Mouse (Mus musculus) intestine, embryonic 16.5 days (tissue): ENCODE data around the gene Pim3. TPM values are rescaled to one million over a fixed set of nuclear protein-coding genes. Genes with fewer than 3 reads are reported as not detected.

Experiments
- ATAC-seq: fragments of 200-750 bp; cut with Nextera tagmentation; 2 replicates; pipeline ENCODE4 v1.8.0; 2017; ENCODE audit warnings: moderate TSS enrichment, moderate library complexity
- H3K27ac ChIP-seq: fragments of 300-500 bp; sonication (generic); 2 replicates; pipeline ENCODE4 v1.5.1; 2014; ENCODE audit warnings: mild to moderate bottlenecking, low read length
- H3K27me3 ChIP-seq: fragments of 300-500 bp; sonication (generic); replicated peaks from 2 replicates; pipeline ENCODE4 v1.6.1; 2014; ENCODE audit warnings: low read length, control low read depth, mixed read lengths; ENCODE audit not compliant: control insufficient read depth, insufficient read depth
- H3K36me3 ChIP-seq: fragments of 300-500 bp; sonication (generic); 2 replicates; pipeline ENCODE4 v1.6.1; 2014; ENCODE audit warnings: low read length, control low read depth; ENCODE audit not compliant: control insufficient read depth, insufficient read depth
- H3K4me1 ChIP-seq: fragments of 300-500 bp; sonication (generic); 2 replicates; pipeline ENCODE4 v1.6.1; 2014; ENCODE audit warnings: low read length, control low read depth, mixed read lengths; ENCODE audit not compliant: control insufficient read depth, insufficient read depth
- H3K4me2 ChIP-seq: fragments of 300-500 bp; sonication (generic); 2 replicates; pipeline ENCODE4 v1.6.1; 2014; ENCODE audit warnings: low read depth, low read length, control low read depth
- H3K4me3 ChIP-seq: fragments of 300-500 bp; sonication (generic); 2 replicates; pipeline ENCODE4 v1.5.1; 2014; ENCODE audit warnings: mild to moderate bottlenecking, low read length
- H3K9ac ChIP-seq: fragments of 300-500 bp; sonication (generic); 2 replicates; pipeline ENCODE4 v1.6.1; 2014; ENCODE audit warnings: low read depth, low read length
- H3K9me3 ChIP-seq: fragments of 300-500 bp; sonication (generic); 2 replicates; pipeline ENCODE4 v1.6.1; 2016; ENCODE audit warnings: low read length, control low read depth; ENCODE audit not compliant: control insufficient read depth
- WGBS: fragments of 180-500 bp; shearing (Covaris S2); extraction: QIAGEN DNeasy Blood & Tissue Kit; methylation state at CpG from one replicate; pipeline ENCODE4 v1.1.7; 2014; 5-methylcytosine and 5-hydroxymethylcytosine counted together
- polyA plus RNA-seq: library from polyadenylated mRNA; unstranded; fragments of >200 nt; fragmentation: Nextera tagmentation; extraction: Ambion mirVana; gene quantifications from 2 replicates; pipeline ENCODE4 v1.2.1, GENCODE M21; 2015

Gene Pim3
- polyA plus RNA-seq, 1 experiment from 2014 or later = 46.3 TPM

GRCm38 (mm10) chr15:88870418-88871185 is 8.6 kb downstream of the Pim3 start:
- H3K27ac ChIP-seq = no peak overlapping the region
- no peak for ATAC-seq
- H3K4me2 ChIP-seq = no peak overlapping the region

GRCm38 (mm10) chr15:88874061-88874460 is 12.1 kb downstream of the Pim3 start:
- no peak overlapping the region for H3K4me3 ChIP-seq
- peaks cover 6% of the 10 kb centered on the region for H3K4me1 ChIP-seq
- H3K9me3 ChIP-seq = no peaks in the 10 kb centered on the region
- no peak overlapping the region for H3K27ac ChIP-seq
- H3K27me3 ChIP-seq = no peaks in the 10 kb centered on the region
- ATAC-seq = no peak
- no peak overlapping the region for H3K4me2 ChIP-seq
- WGBS = 91% methylated on average over 3 of the region's 3 CpGs
- no peak overlapping the region for H3K9ac ChIP-seq
- H3K36me3 ChIP-seq = no peaks in the 10 kb centered on the region

More at GRCm38 (mm10) chr15:88870418-88871185, 8.6 kb downstream of the Pim3 start:
- 71% methylated on average over 5 of the region's 5 CpGs for WGBS
- Histone ChIP-seq H3K9ac (0 out of 2 replicates have a peak overlapping the region, but pooled peaks have one; percentile 1), H3K27me3 (no peaks in the 10 kb centered on the region), H3K4me3 (no peak overlapping the region), H3K36me3 (no peaks in the 10 kb centered on the region), H3K4me1 (peaks cover 28% of the 10 kb centered on the region), H3K9me3 (no peaks in the 10 kb centered on the region)

- no peak overlapping the region for H3K27ac ChIP-seq
- H3K9ac ChIP-seq = no peak overlapping the region
- no peaks in the 10 kb centered on the region for H3K36me3 ChIP-seq
- peaks cover 6% of the 10 kb centered on the region for H3K4me1 ChIP-seq
- 82% methylated on average over 6 of the region's 6 CpGs for WGBS
- H3K27me3 ChIP-seq = no peaks in the 10 kb centered on the region
- H3K4me2 ChIP-seq = no peak overlapping the region
- no peaks in the 10 kb centered on the region for H3K9me3 ChIP-seq
- ATAC-seq = no peak
- no peak overlapping the region for H3K4me3 ChIP-seq
These were observed 12.5 kb downstream of the Pim3 start for GRCm38 (mm10) chr15:88874477-88874876.

GRCm38 (mm10) chr15:88875625-88876081 is 13.7 kb downstream of the Pim3 start:
- H3K36me3 ChIP-seq = no peaks in the 10 kb centered on the region

GRCm38 (mm10) chr15:88876155-88877020 is 14.4 kb downstream of the Pim3 start:
- H3K9me3 ChIP-seq = no peaks in the 10 kb centered on the region
- peaks cover 6% of the 10 kb centered on the region for H3K4me1 ChIP-seq
- no peak overlapping the region for H3K27ac ChIP-seq
- H3K4me3 ChIP-seq = no peak overlapping the region
- no peaks in the 10 kb centered on the region for H3K36me3 ChIP-seq
- WGBS = 12% methylated on average over 28 of the region's 28 CpGs
- H3K9ac ChIP-seq = peak overlapping the region; percentile 40; the same call in 1 of the 2 replicates
- no peaks in the 10 kb centered on the region for H3K27me3 ChIP-seq
- peak; percentile 71 for ATAC-seq
- peak overlapping the region; percentile 32; the same call in 1 of the 2 replicates for H3K4me2 ChIP-seq

More at GRCm38 (mm10) chr15:88875625-88876081, 13.7 kb downstream of the Pim3 start:
- ATAC-seq = peak; percentile 66
- 0 out of 2 replicates have a peak overlapping the region, but pooled peaks have one; percentile 1 for H3K9ac ChIP-seq
- peaks cover 6% of the 10 kb centered on the region for H3K4me1 ChIP-seq
- no peak overlapping the region for H3K4me3 ChIP-seq
- no peaks in the 10 kb centered on the region for H3K9me3 ChIP-seq
- 39% methylated on average over 10 of the region's 10 CpGs for WGBS
- H3K4me2 ChIP-seq = no peak overlapping the region
- H3K27ac ChIP-seq = no peak overlapping the region
- no peaks in the 10 kb centered on the region for H3K27me3 ChIP-seq

GRCm38 (mm10) chr15:88877021-88877400 is 15.0 kb downstream of the Pim3 start:
- no peak overlapping the region for H3K4me3 ChIP-seq
- no peak overlapping the region for H3K9ac ChIP-seq
- H3K9me3 ChIP-seq = no peaks in the 10 kb centered on the region
- no peak for ATAC-seq
- H3K27ac ChIP-seq = no peak overlapping the region
- H3K4me1 ChIP-seq = peaks cover 6% of the 10 kb centered on the region
- H3K36me3 ChIP-seq = no peaks in the 10 kb centered on the region
- WGBS = 84% methylated on average over 10 of the region's 10 CpGs
- no peak overlapping the region for H3K4me2 ChIP-seq
- no peaks in the 10 kb centered on the region for H3K27me3 ChIP-seq

- 60% methylated on average over 22 of the region's 22 CpGs for WGBS
- Histone ChIP-seq H3K4me1 (no peaks in the 10 kb centered on the region), H3K27me3 (no peaks in the 10 kb centered on the region), H3K36me3 (no peaks in the 10 kb centered on the region), H3K9me3 (no peaks in the 10 kb centered on the region), H3K9ac (no peak overlapping the region), H3K4me2 (no peak overlapping the region), H3K4me3 (no peak overlapping the region), H3K27ac (no peak overlapping the region)
- ATAC-seq = peak; percentile 36; the same call in 1 of the 2 replicates
These were observed 19.5 kb downstream of the Pim3 start for GRCm38 (mm10) chr15:88881253-88882044.

GRCm38 (mm10) chr15:88882851-88883250 is 20.9 kb downstream of the Pim3 start:
- H3K27me3 ChIP-seq = no peaks in the 10 kb centered on the region
- ATAC-seq = no peak
- H3K27ac ChIP-seq = no peak overlapping the region
- no peaks in the 10 kb centered on the region for H3K4me1 ChIP-seq
- H3K4me2 ChIP-seq = no peak overlapping the region
- WGBS = 71% methylated on average over 4 of the region's 4 CpGs
- no peak overlapping the region for H3K9ac ChIP-seq
- H3K36me3 ChIP-seq = no peaks in the 10 kb centered on the region
- H3K9me3 ChIP-seq = no peaks in the 10 kb centered on the region
- no peak overlapping the region for H3K4me3 ChIP-seq
